Mouse (Mus musculus): ENCODE measurements at regions not wholly inside any gene's neighbourhood (a gene's known extent, or its start where the extent isn't known, plus 50 kb on each side); places are given as distances from the start of the nearest gene placed in this dataset.

GRCm38 (mm10) chr17:80795453-80796105 lies 67.3 kb upstream of the Map4k3 start:
- Histone ChIP-seq H3K4me3 (ENCODE audit: low read depth, low read length) (no peak overlapping the region), H3K36me3 (ENCODE audit: control insufficient read depth, insufficient read depth, low read length) (no peaks in the 10 kb centered on the region), H3K9ac (ENCODE audit: low read depth, low read length) (no peak overlapping the region), H3K9me3 (ENCODE audit: control insufficient read depth, low read length) (no peaks in the 10 kb centered on the region), H3K4me2 (no peak overlapping the region), H3K27me3 (replicated peaks; ENCODE audit: control insufficient read depth, insufficient read depth, low read length) (no peaks in the 10 kb centered on the region), H3K27ac (ENCODE audit: low read depth, low read length) (no peak overlapping the region), H3K4me1 (replicated peaks; ENCODE audit: control insufficient read depth, insufficient read depth, low read length) (no peaks in the 10 kb centered on the region; the same call in 1 of the 2 replicates)
- 81% methylated on average over 8 of the region's 8 CpGs for WGBS
- no peak for ATAC-seq (replicated peaks; ENCODE audit: low FRiP score)
- DNase-seq (ENCODE audit: low spot score): no peak

GRCm38 (mm10) chr17:80792605-80793004 lies 64.3 kb upstream of the Map4k3 start:
- no peaks in the 10 kb centered on the region for H3K27me3 ChIP-seq (replicated peaks; ENCODE audit: control insufficient read depth, insufficient read depth, low read length)
- 76% methylated on average over 4 of the region's 4 CpGs for WGBS
- ATAC-seq (replicated peaks; ENCODE audit: low FRiP score) (no peak), DNase-seq (ENCODE audit: low spot score) (no peak)
- H3K36me3 ChIP-seq (ENCODE audit: control insufficient read depth, insufficient read depth, low read length): no peaks in the 10 kb centered on the region
- H3K9ac ChIP-seq (ENCODE audit: low read depth, low read length): no peak overlapping the region
- no peaks in the 10 kb centered on the region for H3K4me1 ChIP-seq (replicated peaks; ENCODE audit: control insufficient read depth, insufficient read depth, low read length)
- no peak overlapping the region for H3K4me3 ChIP-seq (ENCODE audit: low read depth, low read length)
- no peak overlapping the region for H3K27ac ChIP-seq (ENCODE audit: low read depth, low read length)
- no peak overlapping the region for H3K4me2 ChIP-seq
- H3K9me3 ChIP-seq (ENCODE audit: control insufficient read depth, low read length): no peaks in the 10 kb centered on the region

GRCm38 (mm10) chr17:80789706-80790105 lies 61.4 kb upstream of the Map4k3 start:
- no peak for DNase-seq (ENCODE audit: low spot score)
- Histone ChIP-seq H3K4me1 (replicated peaks; ENCODE audit: control insufficient read depth, insufficient read depth, low read length) (no peaks in the 10 kb centered on the region; the same call in 1 of the 2 replicates), H3K4me2 (no peak overlapping the region), H3K9ac (ENCODE audit: low read depth, low read length) (no peak overlapping the region), H3K4me3 (ENCODE audit: low read depth, low read length) (no peak overlapping the region), H3K36me3 (ENCODE audit: control insufficient read depth, insufficient read depth, low read length) (no peaks in the 10 kb centered on the region), H3K9me3 (ENCODE audit: control insufficient read depth, low read length) (no peaks in the 10 kb centered on the region), H3K27me3 (replicated peaks; ENCODE audit: control insufficient read depth, insufficient read depth, low read length) (no peaks in the 10 kb centered on the region), H3K27ac (ENCODE audit: low read depth, low read length) (no peak overlapping the region)
- ATAC-seq (replicated peaks; ENCODE audit: low FRiP score): no peak
- WGBS: 81% methylated on average over 12 of the region's 12 CpGs

GRCm38 (mm10) chr17:80789000-80789399 lies 60.7 kb upstream of the Map4k3 start:
- no peaks in the 10 kb centered on the region; the same call in 1 of the 2 replicates for H3K4me1 ChIP-seq (replicated peaks; ENCODE audit: control insufficient read depth, insufficient read depth, low read length)
- no peak for ATAC-seq (replicated peaks; ENCODE audit: low FRiP score)
- no peaks in the 10 kb centered on the region for H3K9me3 ChIP-seq (ENCODE audit: control insufficient read depth, low read length)
- WGBS: 80% methylated on average over 3 of the region's 3 CpGs
- no peaks in the 10 kb centered on the region for H3K27me3 ChIP-seq (replicated peaks; ENCODE audit: control insufficient read depth, insufficient read depth, low read length)
- H3K4me2 ChIP-seq: no peak overlapping the region
- no peak overlapping the region for H3K27ac ChIP-seq (ENCODE audit: low read depth, low read length)
- H3K9ac ChIP-seq (ENCODE audit: low read depth, low read length): no peak overlapping the region
- H3K36me3 ChIP-seq (ENCODE audit: control insufficient read depth, insufficient read depth, low read length): no peaks in the 10 kb centered on the region
- no peak for DNase-seq (ENCODE audit: low spot score)
- H3K4me3 ChIP-seq (ENCODE audit: low read depth, low read length): no peak overlapping the region

- H3K9me3 ChIP-seq (ENCODE audit: control insufficient read depth, low read length): no peaks in the 10 kb centered on the region
- H3K4me2 ChIP-seq: no peak overlapping the region
- H3K36me3 ChIP-seq (ENCODE audit: control insufficient read depth, insufficient read depth, low read length): no peaks in the 10 kb centered on the region
- H3K9ac ChIP-seq (ENCODE audit: low read depth, low read length): no peak overlapping the region
- no peak overlapping the region for H3K27ac ChIP-seq (ENCODE audit: low read depth, low read length)
- H3K4me3 ChIP-seq (ENCODE audit: low read depth, low read length): no peak overlapping the region
- H3K27me3 ChIP-seq (replicated peaks; ENCODE audit: control insufficient read depth, insufficient read depth, low read length): no peaks in the 10 kb centered on the region
- 56% methylated on average over 2 of the region's 2 CpGs for WGBS
- DNase-seq (ENCODE audit: low spot score) (no peak), ATAC-seq (replicated peaks; ENCODE audit: low FRiP score) (no peak)
- no peaks in the 10 kb centered on the region; the same call in 1 of the 2 replicates for H3K4me1 ChIP-seq (replicated peaks; ENCODE audit: control insufficient read depth, insufficient read depth, low read length)
Observed at GRCm38 (mm10) chr17:80786858-80787257, 58.6 kb upstream of the Map4k3 start.

- Histone ChIP-seq H3K27me3 (replicated peaks; ENCODE audit: control insufficient read depth, insufficient read depth, low read length) (no peaks in the 10 kb centered on the region), H3K4me3 (ENCODE audit: low read depth, low read length) (no peak overlapping the region), H3K9ac (ENCODE audit: low read depth, low read length) (no peak overlapping the region), H3K4me1 (replicated peaks; ENCODE audit: control insufficient read depth, insufficient read depth, low read length) (no peaks in the 10 kb centered on the region; the same call in 1 of the 2 replicates), H3K36me3 (ENCODE audit: control insufficient read depth, insufficient read depth, low read length) (no peaks in the 10 kb centered on the region), H3K27ac (ENCODE audit: low read depth, low read length) (no peak overlapping the region), H3K4me2 (no peak overlapping the region), H3K9me3 (ENCODE audit: control insufficient read depth, low read length) (no peaks in the 10 kb centered on the region)
- 77% methylated on average over 8 of the region's 8 CpGs for WGBS
- no peak for ATAC-seq (replicated peaks; ENCODE audit: low FRiP score)
- DNase-seq (ENCODE audit: low spot score): no peak
Observed at GRCm38 (mm10) chr17:80786061-80786851, 58.0 kb upstream of the Map4k3 start.

- Histone ChIP-seq H3K9ac (ENCODE audit: low read depth, low read length) (no peak overlapping the region), H3K4me3 (ENCODE audit: low read depth, low read length) (no peak overlapping the region), H3K4me1 (replicated peaks; ENCODE audit: control insufficient read depth, insufficient read depth, low read length) (no peaks in the 10 kb centered on the region; the same call in 1 of the 2 replicates), H3K9me3 (ENCODE audit: control insufficient read depth, low read length) (no peaks in the 10 kb centered on the region), H3K27ac (ENCODE audit: low read depth, low read length) (no peak overlapping the region), H3K27me3 (replicated peaks; ENCODE audit: control insufficient read depth, insufficient read depth, low read length) (no peaks in the 10 kb centered on the region), H3K36me3 (ENCODE audit: control insufficient read depth, insufficient read depth, low read length) (no peaks in the 10 kb centered on the region), H3K4me2 (no peak overlapping the region)
- DNase-seq (ENCODE audit: low spot score) (no peak), ATAC-seq (replicated peaks; ENCODE audit: low FRiP score) (no peak)
- 82% methylated on average over 8 of the region's 8 CpGs for WGBS
Observed at GRCm38 (mm10) chr17:80785476-80785875, 57.2 kb upstream of the Map4k3 start.

- Histone ChIP-seq H3K27me3 (replicated peaks; ENCODE audit: control insufficient read depth, insufficient read depth, low read length) (no peaks in the 10 kb centered on the region), H3K9me3 (ENCODE audit: control insufficient read depth, low read length) (no peaks in the 10 kb centered on the region), H3K36me3 (ENCODE audit: control insufficient read depth, insufficient read depth, low read length) (no peaks in the 10 kb centered on the region), H3K9ac (ENCODE audit: low read depth, low read length) (no peak overlapping the region), H3K4me1 (replicated peaks; ENCODE audit: control insufficient read depth, insufficient read depth, low read length) (no peaks in the 10 kb centered on the region; the same call in 1 of the 2 replicates), H3K27ac (ENCODE audit: low read depth, low read length) (no peak overlapping the region), H3K4me3 (ENCODE audit: low read depth, low read length) (no peak overlapping the region), H3K4me2 (no peak overlapping the region)
- ATAC-seq (replicated peaks; ENCODE audit: low FRiP score) (peak; percentile 59; the same call in 1 of the 2 replicates), DNase-seq (ENCODE audit: low spot score) (no peak)
- WGBS: 58% methylated on average over 4 of the region's 4 CpGs
Observed at GRCm38 (mm10) chr17:80785049-80785448, 56.8 kb upstream of the Map4k3 start.
